Mouse (Mus musculus) brain, embryonic 14.5 days (tissue): Measurements from ENCODE around the gene Fcgr4.

ENCODE experiments used
- CTCF ChIP-seq: fragments of 200-500 bp; IDR thresholded peaks from 2 replicates; pipeline ENCODE4 v1.5.1; 2012; ENCODE audit warnings: inconsistent platforms, mild to moderate bottlenecking, moderate library complexity, borderline replicate concordance; ENCODE audit not compliant: insufficient read depth, insufficient read length; ENCODE audit errors: extremely low read depth
- POLR2A ChIP-seq: fragments of 200-500 bp; IDR thresholded peaks from 2 replicates; pipeline ENCODE4 v1.6.1; 2012; ENCODE audit warnings: mild to moderate bottlenecking, inconsistent platforms, borderline replicate concordance; ENCODE audit not compliant: poor library complexity, insufficient read depth, insufficient read length, severe bottlenecking; ENCODE audit errors: extremely low read depth

GRCm38 (mm10) chr1:171050774-171051173 is 32.1 kb downstream of the Fcgr4 start:
- no peak for TF ChIP-seq CTCF
- no peak for TF ChIP-seq POLR2A
